Mouse (Mus musculus) spleen, adult 2 months (tissue): ENCODE data around the gene Phb2. TPM values are rescaled to one million over a fixed set of nuclear protein-coding genes. Genes with fewer than 3 reads are reported as not detected.

Experiments used
- DNase-seq, 2 experiments: peaks; one replicate each; pipeline versions ENCODE4 v3.0.0 to v3.0.0-alpha.2; 2012 to 2021; ENCODE audit warnings: low spot score in 2 of 2, low read depth in 1 of 2
- H3K27ac ChIP-seq: fragments of 200-500 bp; 2 replicates; pipeline ENCODE4 v1.5.1; 2012; ENCODE audit warnings: low read length, inconsistent platforms; ENCODE audit not compliant: insufficient read depth
- H3K27me3 ChIP-seq: fragments of 200-500 bp; 2 replicates; pipeline ENCODE4 v1.6.1; 2012; ENCODE audit warnings: mild to moderate bottlenecking, moderate library complexity, low read length, inconsistent platforms; ENCODE audit not compliant: control insufficient read depth, insufficient read depth
- H3K36me3 ChIP-seq: fragments of 200-500 bp; 2 replicates; pipeline ENCODE4 v1.6.1; 2012; ENCODE audit warnings: mild to moderate bottlenecking, low read length, inconsistent platforms; ENCODE audit not compliant: control insufficient read depth, insufficient read depth
- H3K4me1 ChIP-seq: fragments of 200-500 bp; 2 replicates; pipeline ENCODE4 v1.6.1; 2011; ENCODE audit warnings: inconsistent platforms; ENCODE audit not compliant: control insufficient read depth, insufficient read depth, insufficient read length
- H3K4me3 ChIP-seq: fragments of 200-500 bp; 2 replicates; pipeline ENCODE4 v1.5.1; 2011; ENCODE audit warnings: mild to moderate bottlenecking, inconsistent platforms; ENCODE audit not compliant: insufficient read depth, insufficient read length; ENCODE audit errors: extremely low read depth
- CTCF ChIP-seq: fragments of 200-500 bp; IDR thresholded peaks from 2 replicates; pipeline ENCODE4 v1.5.1; 2011; ENCODE audit warnings: mild to moderate bottlenecking, inconsistent platforms; ENCODE audit not compliant: insufficient read depth, insufficient read length, insufficient replicate concordance; ENCODE audit errors: extremely low read depth
- POLR2A ChIP-seq: fragments of 200-500 bp; IDR thresholded peaks from 2 replicates; pipeline ENCODE4 v1.6.1; 2011; ENCODE audit warnings: low read depth, low read length, inconsistent platforms
- WGBS: fragments of 180-500 bp; shearing (Covaris S2); methylation state at CpG from one replicate; pipeline ENCODE4 v1.1.7; 2018; 5-methylcytosine and 5-hydroxymethylcytosine counted together
- polyA plus RNA-seq: library from polyadenylated mRNA; depleted of rRNA; stranded (reverse); fragments of >200 nt; gene quantifications from 2 replicates; pipeline ENCODE4 v1.2.3, GENCODE M21; 2012

The Phb2 gene
- polyA plus RNA-seq, 1 experiment, result 103 TPM

DNA sequence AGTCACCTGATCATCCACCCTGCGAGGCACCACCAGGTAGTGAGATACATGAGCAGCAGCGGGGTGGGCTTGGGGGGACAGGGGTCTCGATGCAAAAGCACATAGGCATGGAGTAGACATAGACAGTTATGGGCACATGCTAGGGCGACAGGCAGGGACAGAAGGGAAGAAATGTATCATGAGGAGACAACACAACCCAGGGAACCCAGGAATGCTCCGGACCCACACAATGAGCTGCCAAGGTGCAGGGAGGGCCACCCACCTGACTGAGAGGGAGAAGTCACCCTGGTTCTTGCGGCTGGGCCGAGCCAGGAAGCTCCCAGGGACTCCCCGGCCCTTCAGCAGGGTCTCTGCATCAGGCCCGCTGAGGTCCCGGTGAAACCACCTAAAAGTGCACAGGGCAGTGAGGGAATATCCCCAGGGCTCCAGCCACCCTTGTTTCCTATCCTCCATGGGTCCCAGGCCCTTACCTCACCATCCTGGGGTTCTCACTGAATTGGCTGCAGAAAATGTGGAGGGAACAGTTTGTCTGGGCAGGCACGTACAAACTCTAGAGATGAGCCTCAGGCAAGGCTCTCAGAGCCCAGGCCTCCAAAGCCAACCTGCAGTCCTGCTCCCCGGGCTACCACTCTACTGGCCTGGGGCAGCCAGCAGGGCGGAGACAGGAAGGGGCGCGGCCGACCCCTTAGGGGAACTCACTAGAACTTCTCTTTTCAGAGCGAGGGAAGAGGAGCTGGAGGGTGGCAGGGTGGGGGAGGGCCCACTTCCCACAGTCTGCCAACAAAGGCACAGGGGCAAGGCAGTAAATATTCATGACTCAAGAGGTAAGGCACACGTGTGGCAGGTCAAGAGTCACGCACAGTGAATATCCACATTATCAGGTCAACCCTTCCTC lies 20.6 kb downstream of the Phb2 start:
- TF ChIP-seq CTCF (peak; percentile 9; the same call in 1 of the 2 replicates), POLR2A (peak; percentile 92)
- DNase-seq, result peak in 1 of 2 experiments; percentile 93
- H3K27ac ChIP-seq, result peak overlapping the region; percentile 96
- H3K4me1 ChIP-seq, result peaks cover 31% of the 10 kb centered on the region; the same call in 1 of the 2 replicates
- WGBS, result 5% methylated on average over 19 of the region's 19 CpGs
- peak overlapping the region; percentile 89 for H3K4me3 ChIP-seq
- peaks cover 28% of the 10 kb centered on the region for H3K36me3 ChIP-seq
- H3K27me3 ChIP-seq, result no peaks in the 10 kb centered on the region

GRCm38 (mm10) chr6:124734417-124734816 lies 22.3 kb downstream of the Phb2 start:
- no peak for TF ChIP-seq CTCF
- TF ChIP-seq POLR2A, result no peak

GRCm38 (mm10) chr6:124737040-124737439 lies 24.9 kb downstream of the Phb2 start:
- Histone ChIP-seq H3K27ac (no peak overlapping the region), H3K27me3 (no peaks in the 10 kb centered on the region), H3K36me3 (peaks cover 4% of the 10 kb centered on the region), H3K4me1 (peaks cover 45% of the 10 kb centered on the region), H3K4me3 (no peak overlapping the region)
- 91% methylated on average over 11 of the region's 11 CpGs for WGBS
- no peak for TF ChIP-seq POLR2A
- TF ChIP-seq CTCF, result no peak
- DNase-seq, result no peak

More at GRCm38 (mm10) chr6:124734417-124734816, 22.3 kb downstream of the Phb2 start:
- Histone ChIP-seq H3K36me3 (peaks cover 15% of the 10 kb centered on the region), H3K27me3 (no peaks in the 10 kb centered on the region), H3K4me3 (no peak overlapping the region), H3K4me1 (peaks cover 35% of the 10 kb centered on the region; the same call in 1 of the 2 replicates), H3K27ac (0 out of 2 replicates have a peak overlapping the region, but pooled peaks have one; percentile 5)
- WGBS, result 69% methylated on average over 3 of the region's 3 CpGs
- no peak for DNase-seq

- no peak for DNase-seq
- H3K4me1 ChIP-seq, result peaks cover 46% of the 10 kb centered on the region
- peak within 1 kb of the TSS; percentile 32; the same call in 1 of the 2 replicates for H3K4me3 ChIP-seq
- peak within 1 kb of the TSS; percentile 78 for H3K27ac ChIP-seq
- H3K36me3 ChIP-seq, result 0 out of 2 replicates have a peak, but pooled peaks cover 4% of the 10 kb centered on the region
- H3K27me3 ChIP-seq, result no peaks in the 10 kb centered on the region
- no peak for TF ChIP-seq CTCF
- no peak for TF ChIP-seq POLR2A
- WGBS, result 24% methylated on average over 15 of the region's 15 CpGs
Measured at GRCm38 (mm10) chr6:124738511-124739023, 26.4 kb downstream of the Phb2 start, which contains the start of gene Ptpn6. Gene Ptpn6, minus strand, starts transcription at chr6:124738714.

GRCm38 (mm10) chr6:124739231-124739796 lies 27.2 kb downstream of the Phb2 start:
- H3K27ac ChIP-seq, result peak overlapping the region; percentile 78
- no peak for TF ChIP-seq POLR2A
- no peak for TF ChIP-seq CTCF
- H3K4me1 ChIP-seq, result peaks cover 40% of the 10 kb centered on the region
- no peak for DNase-seq
- H3K4me3 ChIP-seq, result no peak overlapping the region
- H3K36me3 ChIP-seq, result 0 out of 2 replicates have a peak, but pooled peaks cover 4% of the 10 kb centered on the region
- no peaks in the 10 kb centered on the region for H3K27me3 ChIP-seq
- 75% methylated on average over 10 of the region's 10 CpGs for WGBS

- Histone ChIP-seq H3K27ac (peak overlapping the region; percentile 99), H3K36me3 (0 out of 2 replicates have a peak, but pooled peaks cover 4% of the 10 kb centered on the region), H3K4me3 (peak overlapping the region; percentile 92), H3K27me3 (no peaks in the 10 kb centered on the region), H3K4me1 (peaks cover 45% of the 10 kb centered on the region)
- DNase-seq, result peak; percentile 52 to 55
- under 1% methylated on average over 29 of the region's 29 CpGs for WGBS
- peak; percentile 35; the same call in 1 of the 2 replicates for TF ChIP-seq CTCF
- no peak for TF ChIP-seq POLR2A
Measured at GRCm38 (mm10) chr6:124740211-124740887, 28.2 kb downstream of the Phb2 start.
